In genomic region chr11:90783537-90783936, GRCm38 (mm10) we compare ENCODE assay signal across 18 mouse cellular contexts.
DNase-seq lines count a peak whose midpoint lies in the region; ATAC-seq and TF ChIP-seq lines count a peak whose summit lies in the region.
"Had no signal": no experiment of that assay in that cellular context is flagged by ENCODE, and none has a peak within 500 bp of the region (broad histone marks: within the 10 kb centered on the region; RNA-seq: fewer than 3 reads in every experiment).

No protein-coding gene starts in this region.

- no peak for TF ChIP-seq POLR2A in heart, adult 2 months (IDR thresholded peaks at IDR 0.05; ENCODE audit: insufficient read depth, low read depth, low read length)

- 0 out of 2 replicates have a peak, but pooled peaks have one; percentile 3 for ATAC-seq in forebrain, embryonic 13.5 days
- no peak for ATAC-seq in forebrain, embryonic 16.5 days
- no peak for ATAC-seq in heart, embryonic 15.5 days (replicated peaks; ENCODE audit: insufficient number of reproducible peaks, insufficient read depth, low FRiP score, low read depth)
- ATAC-seq in kidney, postnatal 0 days (replicated peaks; ENCODE audit: low FRiP score, low read depth), result 0 out of 2 replicates have a peak, but pooled peaks have one; percentile 13
- ATAC-seq in erythroid progenitor cell, adult 5-6 weeks (replicated peaks; ENCODE audit: low FRiP score, poor library complexity, severe bottlenecking), result 0 out of 2 replicates have a peak, but pooled peaks have one; percentile 30
- ATAC-seq: intestine, postnatal 0 days had no signal

- no peak for TF ChIP-seq CTCF in heart, adult 2 months (IDR thresholded peaks at IDR 0.05)
- TF ChIP-seq CTCF in kidney, postnatal 0 days (IDR thresholded peaks at IDR 0.05; ENCODE audit: low read depth), result no peak

- no peak for TF ChIP-seq EP300 in heart, adult 2 months (IDR thresholded peaks at IDR 0.05; ENCODE audit: insufficient read depth, low read depth, low read length)

- H3K27me3 ChIP-seq in forebrain, embryonic 13.5 days, result no peaks in the 10 kb centered on the region
- H3K27me3 ChIP-seq in forebrain, embryonic 16.5 days (replicated peaks; ENCODE audit: control insufficient read depth, insufficient read depth, low read length), result no peaks in the 10 kb centered on the region
- no peaks in the 10 kb centered on the region for H3K27me3 ChIP-seq in heart, embryonic 15.5 days
- H3K27me3 ChIP-seq in heart, adult 2 months (ENCODE audit: control insufficient read depth, insufficient read depth, low read length), result no peaks in the 10 kb centered on the region
- no peaks in the 10 kb centered on the region for H3K27me3 ChIP-seq in kidney, postnatal 0 days (ENCODE audit: insufficient read depth, low read length)
- H3K27me3 ChIP-seq: hindbrain, embryonic 12.5 days; limb, embryonic 15.5 days; stomach, embryonic 15.5 days had no signal

- H3K27ac ChIP-seq in forebrain, embryonic 13.5 days, result no peak overlapping the region
- H3K27ac ChIP-seq in forebrain, embryonic 16.5 days (ENCODE audit: low read length), result no peak overlapping the region
- no peak overlapping the region for H3K27ac ChIP-seq in heart, embryonic 15.5 days
- no peak overlapping the region for H3K27ac ChIP-seq in heart, adult 2 months
- H3K27ac ChIP-seq in kidney, postnatal 0 days, result no peak overlapping the region
- H3K27ac ChIP-seq: hindbrain, embryonic 12.5 days; limb, embryonic 15.5 days; stomach, embryonic 15.5 days had no signal

- no peaks in the 10 kb centered on the region for H3K79me2 ChIP-seq in heart, adult 2 months (replicated peaks; ENCODE audit: control insufficient read depth, insufficient read depth, low read length)

- H3K9me3 ChIP-seq in forebrain, embryonic 13.5 days (replicated peaks), result no peaks in the 10 kb centered on the region
- no peaks in the 10 kb centered on the region for H3K9me3 ChIP-seq in forebrain, embryonic 16.5 days (ENCODE audit: control insufficient read depth, low read length)
- H3K9me3 ChIP-seq in heart, embryonic 15.5 days (replicated peaks), result no peaks in the 10 kb centered on the region
- H3K9me3 ChIP-seq in kidney, postnatal 0 days (replicated peaks; ENCODE audit: low read length), result no peaks in the 10 kb centered on the region
- H3K9me3 ChIP-seq: hindbrain, embryonic 12.5 days; limb, embryonic 15.5 days; stomach, embryonic 15.5 days had no signal

- WGBS in forebrain, embryonic 13.5 days, result 83% methylated on average over 8 of the region's 8 CpGs
- 89% methylated on average over 8 of the region's 8 CpGs for WGBS in forebrain, embryonic 16.5 days
- WGBS in heart, embryonic 15.5 days, result 43% methylated on average over 8 of the region's 8 CpGs
- WGBS in heart, adult 2 months, result 58% methylated on average over 8 of the region's 8 CpGs
- WGBS in kidney, postnatal 0 days, result 70% methylated on average over 8 of the region's 8 CpGs

- H3K36me3 ChIP-seq in forebrain, embryonic 13.5 days (ENCODE audit: poor library complexity, severe bottlenecking), result no peaks in the 10 kb centered on the region
- no peaks in the 10 kb centered on the region for H3K36me3 ChIP-seq in forebrain, embryonic 16.5 days (ENCODE audit: control insufficient read depth, insufficient read depth)
- H3K36me3 ChIP-seq in heart, embryonic 15.5 days, result no peaks in the 10 kb centered on the region
- no peaks in the 10 kb centered on the region for H3K36me3 ChIP-seq in heart, adult 2 months (ENCODE audit: control insufficient read depth, insufficient read depth, low read length)
- no peaks in the 10 kb centered on the region for H3K36me3 ChIP-seq in kidney, postnatal 0 days (ENCODE audit: insufficient read depth, low read length)
- H3K36me3 ChIP-seq: hindbrain, embryonic 12.5 days; limb, embryonic 15.5 days; stomach, embryonic 15.5 days had no signal

- intact Hi-C loops in heart, adult 2 months (cut with DNase I), result no loop called here

- no peaks in the 10 kb centered on the region for H3K4me1 ChIP-seq in forebrain, embryonic 13.5 days
- H3K4me1 ChIP-seq in forebrain, embryonic 16.5 days (replicated peaks; ENCODE audit: control insufficient read depth, insufficient read depth, low read length), result no peaks in the 10 kb centered on the region
- no peaks in the 10 kb centered on the region for H3K4me1 ChIP-seq in heart, embryonic 15.5 days (replicated peaks)
- no peaks in the 10 kb centered on the region for H3K4me1 ChIP-seq in heart, adult 2 months (ENCODE audit: control insufficient read depth, insufficient read depth, low read length)
- no peaks in the 10 kb centered on the region for H3K4me1 ChIP-seq in kidney, postnatal 0 days (replicated peaks; ENCODE audit: insufficient read depth, low read length)
- H3K4me1 ChIP-seq: hindbrain, embryonic 12.5 days; limb, embryonic 15.5 days; stomach, embryonic 15.5 days had no signal

- H3K4me3 ChIP-seq in forebrain, embryonic 13.5 days, result no peak overlapping the region
- H3K4me3 ChIP-seq in forebrain, embryonic 16.5 days (replicated peaks; ENCODE audit: low read length), result no peak overlapping the region
- H3K4me3 ChIP-seq in heart, embryonic 15.5 days, result no peak overlapping the region
- no peak overlapping the region for H3K4me3 ChIP-seq in heart, adult 2 months
- no peak overlapping the region for H3K4me3 ChIP-seq in kidney, postnatal 0 days (replicated peaks; ENCODE audit: low read depth, low read length)
- H3K4me3 ChIP-seq: hindbrain, embryonic 12.5 days; limb, embryonic 15.5 days; stomach, embryonic 15.5 days had no signal

- no peak overlapping the region for H3K9ac ChIP-seq in forebrain, embryonic 13.5 days
- H3K9ac ChIP-seq in forebrain, embryonic 16.5 days (replicated peaks; ENCODE audit: low read depth, low read length), result no peak overlapping the region
- no peak overlapping the region for H3K9ac ChIP-seq in heart, embryonic 15.5 days
- no peak overlapping the region for H3K9ac ChIP-seq in heart, adult 2 months (ENCODE audit: low read depth, low read length)
- H3K9ac ChIP-seq in kidney, postnatal 0 days (ENCODE audit: low read depth, low read length), result no peak overlapping the region
- H3K9ac ChIP-seq: hindbrain, embryonic 12.5 days; limb, embryonic 15.5 days; stomach, embryonic 15.5 days had no signal

- no peak overlapping the region for H3K4me2 ChIP-seq in forebrain, embryonic 13.5 days
- H3K4me2 ChIP-seq in forebrain, embryonic 16.5 days (ENCODE audit: low read length), result no peak overlapping the region
- peak overlapping the region; percentile 30 for H3K4me2 ChIP-seq in heart, embryonic 15.5 days
- H3K4me2 ChIP-seq in kidney, postnatal 0 days (ENCODE audit: low read length), result no peak overlapping the region
- H3K4me2 ChIP-seq: hindbrain, embryonic 12.5 days; limb, embryonic 15.5 days; midbrain, embryonic 11.5 days; stomach, embryonic 15.5 days had no signal

- DNase-seq in heart, adult 2 months, result no peak
- DNase-seq in kidney, postnatal 0 days (ENCODE audit: low spot score), result no peak
- no peak for DNase-seq in kidney, postnatal 14 days
- no peak for DNase-seq in cerebellum, adult 18-20 months
- DNase-seq: cerebellum, adult 9-11 months; gastrocnemius, postnatal 10 days; lung, adult 2 months; lung, postnatal 14 days; thymus, postnatal 25 days had no signal

Comparison
In these comparisons a context has a peak if more than half of its experiments do, and no peak if none do; other contexts are left out.
1. ATAC-seq: peak in forebrain, embryonic 13.5 days (single experiment), kidney, postnatal 0 days (single experiment) and erythroid progenitor cell, adult 5-6 weeks (single experiment); none in forebrain, embryonic 16.5 days (single experiment) and heart, embryonic 15.5 days (single experiment).